Mouse (Mus musculus) CH12.LX (cell line): ENCODE results near the gene Zbtb20. TPM values are rescaled to one million over a fixed set of nuclear protein-coding genes. Genes with fewer than 3 reads are reported as not detected.

Experiments used
- DNase-seq: peaks from one replicate; pipeline ENCODE4 v3.0.0-alpha.2; 2013; ENCODE audit errors: extremely low read depth
- H3K27ac ChIP-seq: 2 replicates; pipeline ENCODE4 v1.5.1; 2012; ENCODE audit warnings: low read depth, mild to moderate bottlenecking, control low read depth, moderate library complexity; ENCODE audit not compliant: insufficient read depth
- H3K27me3 ChIP-seq: replicated peaks from 2 replicates; pipeline ENCODE3; 2012; ENCODE audit warnings: inconsistent platforms
- H3K36me3 ChIP-seq, 2 experiments: replicated peaks in 1 of 2; 2 replicates each; pipeline versions ENCODE3 to v1.6.1; 2012; ENCODE audit warnings: inconsistent platforms in 1 of 2, low read length in 1 of 2, mild to moderate bottlenecking in 1 of 2, mixed read lengths in 1 of 2, moderate library complexity in 1 of 2; ENCODE audit not compliant: control insufficient read depth in 1 of 2, insufficient read depth in 1 of 2
- H3K4me1 ChIP-seq, 2 experiments: 2 replicates each; pipeline ENCODE4 v1.6.1; 2012; ENCODE audit warnings: inconsistent platforms in 1 of 2, moderate library complexity in 1 of 2; ENCODE audit not compliant: insufficient read depth in 2 of 2, control insufficient read depth in 1 of 2
- H3K4me2 ChIP-seq: 2 replicates; pipeline ENCODE4 v1.6.1; 2012; ENCODE audit warnings: low read depth, mild to moderate bottlenecking, control low read depth; ENCODE audit not compliant: poor library complexity, insufficient read depth, severe bottlenecking
- H3K4me3 ChIP-seq, 3 experiments: fragments of 150-350 bp in 1 of 3; sonication (generic) in 1 of 3; replicated peaks in 1 of 3; 2 replicates each; pipeline versions ENCODE3 to v1.5.1; 2011 to 2012; ENCODE audit warnings: low read depth in 2 of 3, low read length in 2 of 3, mild to moderate bottlenecking in 2 of 3, moderate library complexity in 2 of 3, control low read depth in 1 of 3, improper control_type of control experiment in 1 of 3, inconsistent platforms in 1 of 3, mixed read lengths in 1 of 3; ENCODE audit not compliant: poor library complexity in 1 of 3
- H3K79me2 ChIP-seq: replicated peaks from 2 replicates; pipeline ENCODE4 v1.6.1; 2012; ENCODE audit warnings: mild to moderate bottlenecking, moderate library complexity; ENCODE audit not compliant: control insufficient read depth, poor library complexity, insufficient read depth, severe bottlenecking; ENCODE audit errors: extremely low read depth
- H3K9ac ChIP-seq: 2 replicates; pipeline ENCODE4 v1.6.1; 2012; ENCODE audit warnings: low read depth, mild to moderate bottlenecking, control low read depth, moderate library complexity; ENCODE audit not compliant: insufficient read depth
- H3K9me3 ChIP-seq: replicated peaks from 2 replicates; pipeline ENCODE3; 2012; ENCODE audit warnings: low read length, inconsistent platforms, mixed read lengths
- BHLHE40 ChIP-seq: IDR thresholded peaks from 2 replicates; pipeline ENCODE4 v1.6.1; 2011; ENCODE audit warnings: mild to moderate bottlenecking, low read depth, low read length, improper control_type of control experiment
- CHD1 ChIP-seq: IDR thresholded peaks from 2 replicates; pipeline ENCODE4 v1.6.1; 2012; ENCODE audit warnings: low read depth, low read length, improper control_type of control experiment, inconsistent platforms
- CHD2 ChIP-seq: IDR thresholded peaks from 2 replicates; pipeline ENCODE4 v1.6.1; 2011; ENCODE audit warnings: low read length, improper control_type of control experiment
- EP300 ChIP-seq: IDR thresholded peaks from 2 replicates; pipeline ENCODE4 v1.6.1; 2011; ENCODE audit warnings: low read length, improper control_type of control experiment
- ETS1 ChIP-seq: conservative IDR thresholded peaks from 2 replicates; pipeline ENCODE4 v1.6.1; 2012; ENCODE audit warnings: low read depth, mild to moderate bottlenecking, inconsistent platforms, low read length, improper control_type of control experiment, moderate library complexity
- GABPA ChIP-seq: IDR thresholded peaks from 2 replicates; pipeline ENCODE4 v1.6.1; 2012; ENCODE audit warnings: low read depth, low read length, improper control_type of control experiment, inconsistent platforms; ENCODE audit not compliant: insufficient replicate concordance
- HCFC1 ChIP-seq: IDR thresholded peaks from 2 replicates; pipeline ENCODE4 v1.6.1; 2012; ENCODE audit warnings: low read depth, mild to moderate bottlenecking, inconsistent platforms, low read length, improper control_type of control experiment
- JUN ChIP-seq: IDR thresholded peaks from 2 replicates; pipeline ENCODE4 v1.6.1; 2011; ENCODE audit warnings: low read depth, mild to moderate bottlenecking, low read length, improper control_type of control experiment, moderate library complexity; ENCODE audit not compliant: insufficient read depth
- MAX ChIP-seq: IDR thresholded peaks from 2 replicates; pipeline ENCODE4 v1.6.1; 2011; ENCODE audit warnings: low read length, improper control_type of control experiment
- MYC ChIP-seq: IDR thresholded peaks from 2 replicates; pipeline ENCODE4 v1.6.1; 2011; ENCODE audit warnings: low read depth, mild to moderate bottlenecking, improper control_type of control experiment, low read length
- NRF1 ChIP-seq: IDR thresholded peaks from 2 replicates; pipeline ENCODE4 v1.6.1; 2014; ENCODE audit warnings: low read depth, mild to moderate bottlenecking, inconsistent platforms, low read length, improper control_type of control experiment, moderate library complexity
- SIN3A ChIP-seq: IDR thresholded peaks from 2 replicates; pipeline ENCODE4 v1.6.1; 2012; ENCODE audit warnings: low read length, improper control_type of control experiment, inconsistent platforms
- TBP ChIP-seq: conservative IDR thresholded peaks from 2 replicates; pipeline ENCODE4 v1.6.1; 2011; ENCODE audit warnings: low read depth, low read length, improper control_type of control experiment
- UBTF ChIP-seq: IDR thresholded peaks from 2 replicates; pipeline ENCODE4 v1.6.1; 2012; ENCODE audit warnings: low read depth, mild to moderate bottlenecking, inconsistent platforms, low read length, improper control_type of control experiment, moderate library complexity
- ZMIZ1 ChIP-seq: IDR thresholded peaks from 2 replicates; pipeline ENCODE4 v1.6.1; 2012; ENCODE audit warnings: low read depth, mild to moderate bottlenecking, inconsistent platforms, low read length, improper control_type of control experiment
- dilution Hi-C: fragments of 300-500 bp; cut with MboI; formaldehyde crosslinking; loops from 2 replicates; pipeline ENCODE4 v1.14.3; 2020; ENCODE audit warnings: low sequenced_read_pairs; ENCODE audit not compliant: extremely low pct_unique_long_range_greater_than_20kb, extremely low pct_ligation_motif_present
- in situ Hi-C: fragments of 300-500 bp; cut with MboI; formaldehyde crosslinking; loops from 3 replicates; pipeline ENCODE4 v1.14.3; 2019; ENCODE audit warnings: low sequenced_read_pairs, low pct_ligation_motif_present, low pct_unique_long_range_greater_than_20kb, mixed read lengths
- polyA plus RNA-seq: library from polyadenylated mRNA; unstranded; fragments of >175 nt; gene quantifications from 2 replicates; pipeline ENCODE4 v1.2.1, GENCODE M21; 2012; ENCODE audit warnings: low read depth; ENCODE audit not compliant: insufficient read length
- total RNA-seq, 2 experiments: library from RNA; depleted of rRNA; stranded (reverse); fragments of 300-350 nt in 1 of 2; fragments of >200 nt in 1 of 2; gene quantifications; 2 replicates each; pipeline ENCODE4 v1.2.3; 2012 to 2014

Gene Zbtb20
- total and polyA plus RNA-seq, 3 experiments: 24.9 to 58.0 (median 51.6) TPM

DNA sequence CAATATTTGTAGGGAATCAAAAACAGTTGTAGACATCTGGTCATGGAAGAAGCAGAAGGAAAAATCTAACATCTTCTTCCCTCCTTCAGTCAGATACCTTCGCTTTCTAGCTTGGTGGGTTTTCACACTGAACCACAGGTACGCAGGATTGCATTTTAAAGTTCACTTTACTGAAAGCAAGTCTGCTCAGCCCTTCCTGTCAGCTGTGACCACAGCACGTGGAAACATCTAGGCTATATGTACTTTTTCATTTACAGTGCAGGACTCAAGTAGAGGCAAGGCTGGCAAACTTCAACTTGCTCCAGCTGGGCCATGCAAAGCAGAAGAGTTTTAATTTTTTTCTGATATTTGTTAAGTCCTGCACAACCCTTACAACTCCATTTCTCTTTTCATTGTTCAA lies 424.7 kb downstream of the Zbtb20 start:
- Histone ChIP-seq H3K9ac (no peak overlapping the region), H3K4me2 (peak overlapping the region; percentile 21), H3K4me1 (peaks cover 18 to 31% of the 10 kb centered on the region in 2 experiments), H3K9me3 (no peaks in the 10 kb centered on the region), H3K79me2 (no peaks in the 10 kb centered on the region), H3K27me3 (no peaks in the 10 kb centered on the region), H3K4me3 (no peak overlapping the region), H3K27ac (no peak overlapping the region), H3K36me3 (no peaks in the 10 kb centered on the region)
- in situ Hi-C loops (no loop called here), dilution Hi-C loops (no loop called here)
- TF ChIP-seq JUN: no peak
- peak; percentile 49; the same call in 1 of the 2 replicates for TF ChIP-seq ETS1
- no peak for TF ChIP-seq UBTF
- peak; percentile 85 for TF ChIP-seq BHLHE40
- TF ChIP-seq CHD2: no peak
- no peak for TF ChIP-seq HCFC1
- no peak for TF ChIP-seq EP300
- TF ChIP-seq SIN3A: no peak
- peak; percentile 65; the same call in 1 of the 2 replicates for TF ChIP-seq MYC
- TF ChIP-seq MAX: 0 out of 2 replicates have a peak, but pooled peaks have one; percentile 16
- no peak for TF ChIP-seq TBP
- DNase-seq: peak; percentile 16

DNA sequence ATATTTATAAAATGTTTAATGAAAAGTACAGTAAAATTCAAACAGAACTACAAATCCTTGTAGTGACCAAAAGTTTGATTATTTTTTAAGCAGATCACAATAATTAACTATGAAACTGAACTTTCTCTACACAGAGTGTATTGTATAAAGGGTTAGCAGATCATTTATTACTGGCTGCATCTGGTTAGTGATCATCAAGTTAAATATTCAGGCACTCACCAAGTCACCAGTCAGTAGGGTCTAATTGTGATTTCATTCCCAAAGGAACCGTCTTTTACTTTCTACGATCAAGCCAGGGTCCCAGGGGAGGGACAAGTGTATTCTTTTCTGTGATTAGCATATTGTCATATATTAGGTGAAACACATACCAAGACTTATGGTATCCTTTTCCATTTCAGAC lies 426.5 kb downstream of the Zbtb20 start:
- dilution Hi-C loops (no loop called here), in situ Hi-C loops (no loop called here)
- Histone ChIP-seq H3K36me3 (no peaks in the 10 kb centered on the region), H3K9me3 (no peaks in the 10 kb centered on the region), H3K9ac (no peak overlapping the region), H3K27me3 (no peaks in the 10 kb centered on the region), H3K4me3 (no peak overlapping the region), H3K27ac (no peak overlapping the region), H3K4me2 (no peak overlapping the region), H3K4me1 (peaks cover 18 to 29% of the 10 kb centered on the region in 2 experiments), H3K79me2 (no peaks in the 10 kb centered on the region)
- no peak for DNase-seq
- TF ChIP-seq NRF1 (no peak), GABPA (no peak), ZMIZ1 (no peak), JUN (no peak), CHD1 (no peak), TBP (no peak)
